Mouse (Mus musculus) spleen, postnatal 14 days (tissue): ENCODE measurements at regions not wholly inside any gene's neighbourhood (a gene's known extent, or its start where the extent isn't known, plus 50 kb on each side); places are given as distances from the start of the nearest gene placed in this dataset.

Experiments used
- DNase-seq, 2 experiments: peaks; one replicate each; pipeline ENCODE4 v3.0.0; 2021 to 2022; ENCODE audit warnings: low spot score in 2 of 2

GRCm38 (mm10) chr16:93191174-93191573 lies 365.2 kb upstream of the Runx1 start:
- DNase-seq: no peak

- no peak for DNase-seq
Observed at GRCm38 (mm10) chr16:93190301-93190700, 364.4 kb upstream of the Runx1 start.

GRCm38 (mm10) chr16:93189875-93190274 lies 363.9 kb upstream of the Runx1 start:
- DNase-seq: no peak

- DNase-seq: no peak
Observed at GRCm38 (mm10) chr16:93189412-93189811, 363.5 kb upstream of the Runx1 start.

- no peak for DNase-seq
Observed at GRCm38 (mm10) chr16:93186554-93186953, 360.6 kb upstream of the Runx1 start.

- DNase-seq: no peak
Observed at GRCm38 (mm10) chr16:93182656-93183055, 356.7 kb upstream of the Runx1 start.

- DNase-seq: no peak
Observed at GRCm38 (mm10) chr16:93181497-93181896, 355.5 kb upstream of the Runx1 start.

GRCm38 (mm10) chr16:93180213-93180612 lies 354.3 kb upstream of the Runx1 start:
- no peak for DNase-seq

GRCm38 (mm10) chr16:93166667-93167066 lies 340.7 kb upstream of the Runx1 start:
- no peak for DNase-seq

- DNase-seq: no peak
Observed at GRCm38 (mm10) chr16:93158526-93159226, 332.7 kb upstream of the Runx1 start.

GRCm38 (mm10) chr16:93153545-93154329 lies 327.8 kb upstream of the Runx1 start:
- no peak for DNase-seq

GRCm38 (mm10) chr16:93152765-93153489 lies 327.0 kb upstream of the Runx1 start:
- DNase-seq: no peak

GRCm38 (mm10) chr16:93152057-93152456 lies 326.1 kb upstream of the Runx1 start:
- DNase-seq: no peak

- DNase-seq: no peak
Observed at GRCm38 (mm10) chr16:93151652-93152051, 325.7 kb upstream of the Runx1 start.

- no peak for DNase-seq
Observed at GRCm38 (mm10) chr16:93150451-93150850, 324.5 kb upstream of the Runx1 start.

- no peak for DNase-seq
Observed at GRCm38 (mm10) chr16:93147525-93148222, 321.7 kb upstream of the Runx1 start.

- no peak for DNase-seq
Observed at GRCm38 (mm10) chr16:93146812-93147211, 320.9 kb upstream of the Runx1 start.

GRCm38 (mm10) chr16:93145617-93146016 lies 319.7 kb upstream of the Runx1 start:
- DNase-seq: no peak

- DNase-seq: no peak
Observed at GRCm38 (mm10) chr16:93144033-93144432, 318.1 kb upstream of the Runx1 start.

- no peak for DNase-seq
Observed at GRCm38 (mm10) chr16:93143164-93143563, 317.2 kb upstream of the Runx1 start.

- no peak for DNase-seq
Observed at GRCm38 (mm10) chr16:93141967-93142366, 316.0 kb upstream of the Runx1 start.

- no peak for DNase-seq
Observed at GRCm38 (mm10) chr16:93140535-93141110, 314.7 kb upstream of the Runx1 start.
